Mouse (Mus musculus): ENCODE data around the gene Zfp111. TPM values are rescaled to one million over a fixed set of nuclear protein-coding genes. Genes with fewer than 3 reads are reported as not detected.

The Zfp111 gene
- total RNA-seq, 2 experiments from 2014 or later: 11.8 to 12.1 TPM

DNA sequence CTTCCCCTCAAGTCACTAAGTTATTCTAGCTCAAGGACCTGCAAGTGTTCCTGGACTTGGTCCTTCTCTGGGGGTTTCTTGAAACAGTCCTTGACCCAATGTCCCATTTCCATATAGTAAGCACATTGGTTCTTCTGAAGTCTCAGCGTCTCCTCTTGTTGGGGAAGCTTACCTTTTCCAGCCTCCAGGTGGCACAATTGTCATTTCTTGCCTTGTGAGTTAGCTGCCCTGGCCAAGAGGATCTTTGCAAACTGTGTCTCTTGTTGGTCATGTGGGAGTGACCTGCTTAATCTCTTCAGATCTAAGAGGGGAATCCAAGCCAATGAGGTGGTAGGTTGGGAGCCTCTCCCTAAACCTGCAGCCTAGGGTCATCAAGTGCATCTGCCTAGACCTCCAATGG, 58.0 kb downstream of the Zfp111 start:
- DNase-seq (ENCODE audit: low spot score in 2 of 2): no peak

Other genes with a start within 250 kb of the Zfp111 start
- not detected for gene Vmn1r181, start 236.8 kb downstream of the Zfp111 start, total RNA-seq (2021)
- not detected for gene V1rd19, start 209.8 kb downstream of the Zfp111 start, total RNA-seq (2021)
- not detected for gene Vmn1r183, start 158.2 kb downstream of the Zfp111 start, total RNA-seq (2021)
- gene Zfp180, start 129.5 kb downstream of the Zfp111 start, total RNA-seq (2021): 10 to 100 TPM; 31.3 to 31.4 TPM
- 1 to 10 TPM; 7.2 to 7.7 TPM for gene Zfp112, start 99.1 kb downstream of the Zfp111 start, total RNA-seq (2021)
- gene Zfp235, start 77.3 kb downstream of the Zfp111 start, total RNA-seq (2021): 10 to 100 TPM; 18.5 to 20.5 TPM
- 1 to 10 TPM; 4.4 to 4.6 TPM for gene Zfp114, start 36.4 kb downstream of the Zfp111 start, total RNA-seq (2021)
- gene Zfp109, start 26.1 kb upstream of the Zfp111 start, total RNA-seq (2021): 1 to 10 TPM; 4.8 to 5.3 TPM
- 1 to 10 TPM; 5.0 to 6.3 TPM for gene Zfp108, start 43.4 kb upstream of the Zfp111 start, total RNA-seq (2021)
- 10 to 100 TPM; 11.0 to 13.1 TPM for gene Zfp93, start 59.0 kb upstream of the Zfp111 start, total RNA-seq (2021)
- 10 to 100 TPM; 25.1 to 26.7 TPM for gene Zfp61, start 89.8 kb upstream of the Zfp111 start, total RNA-seq (2021)
- gene Zfp94, start 105.2 kb upstream of the Zfp111 start, total RNA-seq (2021): 10 to 100 TPM; 13.0 to 15.1 TPM
- not detected for gene Tescl, start 122.5 kb upstream of the Zfp111 start, total RNA-seq (2021)
- not detected for gene Lypd5, start 137.8 kb upstream of the Zfp111 start, total RNA-seq (2021)
- under 1 TPM; 0.33 to 0.46 TPM for gene Kcnn4, start 158.8 kb upstream of the Zfp111 start, total RNA-seq (2021)
- 10 to 100 TPM; 33.5 to 34.3 TPM for gene Smg9, start 188.2 kb upstream of the Zfp111 start, total RNA-seq (2021)
- gene Irgc1, start 240.9 kb upstream of the Zfp111 start, total RNA-seq (2021): not detected

All from layer of hippocampus, postnatal 10 days (tissue).